Mouse (Mus musculus) heart, postnatal 0 days (tissue): ENCODE measurements around the gene Erp44.

Experiments used
- CTCF ChIP-seq: IDR thresholded peaks from 2 replicates; pipeline ENCODE4 v1.5.1; 2016; ENCODE audit warnings: antibody characterized with exemption, control low read depth, low read depth
- EP300 ChIP-seq: IDR thresholded peaks from 2 replicates; pipeline ENCODE4 v1.6.1; 2016; ENCODE audit warnings: antibody characterized with exemption, low read depth

GRCm38 (mm10) chr4:48203564-48203963, 75.8 kb downstream of the Erp44 start:
- TF ChIP-seq CTCF (no peak), EP300 (no peak)
